Mouse (Mus musculus) cerebral cortex, adult 2 months (tissue): ENCODE measurements around the gene Yaf2.

ENCODE experiments used
- WGBS: fragments of 180-500 bp; shearing (Covaris S2); methylation state at CpG from one replicate; pipeline ENCODE4 v1.1.7; 2018; 5-methylcytosine and 5-hydroxymethylcytosine counted together

Gene Yaf2

GRCm38 (mm10) chr15:93336925-93337761 lies at the start of gene Yaf2:
Gene Yaf2 (minus strand): TSS chr15:93336935.
- under 1% methylated on average over 73 of the region's 73 CpGs for WGBS

DNA sequence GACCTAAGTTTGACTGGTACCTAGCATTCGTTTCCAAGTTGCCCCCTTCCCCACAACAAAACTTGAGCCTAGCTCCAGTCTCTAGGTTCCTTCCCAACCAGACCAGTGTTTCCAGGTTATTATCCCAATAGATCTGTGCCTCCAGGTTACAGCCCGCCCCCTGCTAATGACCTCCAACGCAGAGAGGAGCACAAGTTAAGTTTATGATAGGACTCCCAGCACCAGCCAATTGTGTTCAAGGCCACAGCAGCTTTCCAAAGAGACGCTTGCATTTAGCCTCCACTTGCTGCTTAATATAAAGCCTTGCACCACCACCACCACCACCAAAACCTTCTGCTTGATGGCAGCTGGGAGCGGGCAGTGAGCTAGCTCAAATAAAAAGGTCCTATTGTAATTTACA lies 44.6 kb upstream of the Yaf2 start:
- 79% methylated on average over 5 of the region's 5 CpGs for WGBS

DNA sequence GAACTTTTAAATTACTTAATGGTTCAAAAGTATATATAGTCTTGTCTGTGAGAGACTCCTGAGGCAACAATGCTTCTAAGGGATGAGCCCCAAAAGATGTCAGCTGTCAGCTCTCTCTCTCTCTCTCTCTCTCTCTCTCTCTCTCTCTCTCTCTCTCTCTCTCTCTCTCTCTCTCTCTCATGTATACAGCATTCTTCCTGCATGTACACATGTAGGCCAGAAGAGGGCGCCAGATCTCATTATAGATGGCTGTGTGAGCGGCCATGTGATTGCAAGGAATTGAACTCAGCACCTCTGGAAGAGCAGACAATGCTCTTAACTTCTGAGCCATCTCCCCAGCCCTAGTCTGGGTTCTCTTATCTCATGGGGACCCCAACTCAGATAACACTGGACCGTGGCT lies 42.4 kb upstream of the Yaf2 start:
- 81% methylated on average over 3 of the region's 3 CpGs for WGBS

- WGBS, result 90% methylated on average over 5 of the region's 5 CpGs
These were observed 39.0 kb upstream of the Yaf2 start for GRCm38 (mm10) chr15:93375696-93376095.

GRCm38 (mm10) chr15:93371838-93372237 lies 35.1 kb upstream of the Yaf2 start:
- WGBS, result 89% methylated on average over 2 of the region's 2 CpGs

- 67% methylated on average over 9 of the region's 9 CpGs for WGBS
These were observed 31.8 kb upstream of the Yaf2 start for GRCm38 (mm10) chr15:93368558-93368957.

DNA sequence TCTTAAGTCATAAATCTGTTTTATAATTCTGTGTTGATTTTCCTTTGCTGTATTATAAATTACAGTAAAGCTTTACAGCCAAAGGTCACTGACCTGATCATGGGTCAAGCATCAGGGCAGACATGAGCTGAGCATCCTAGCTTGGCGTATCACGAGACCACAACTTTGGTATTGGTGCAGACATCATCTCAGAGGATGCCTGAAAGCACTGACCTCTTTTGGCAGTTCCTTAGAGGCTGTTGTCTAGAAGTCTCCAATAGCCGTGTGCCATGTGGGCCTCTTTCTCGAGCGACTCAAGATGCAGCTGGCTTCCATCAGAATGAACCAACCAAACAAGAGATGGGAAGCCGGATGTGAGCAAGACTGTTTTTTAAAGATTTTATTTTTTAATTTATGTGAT lies 28.8 kb upstream of the Yaf2 start:
- 87% methylated on average over 6 of the region's 6 CpGs for WGBS

DNA sequence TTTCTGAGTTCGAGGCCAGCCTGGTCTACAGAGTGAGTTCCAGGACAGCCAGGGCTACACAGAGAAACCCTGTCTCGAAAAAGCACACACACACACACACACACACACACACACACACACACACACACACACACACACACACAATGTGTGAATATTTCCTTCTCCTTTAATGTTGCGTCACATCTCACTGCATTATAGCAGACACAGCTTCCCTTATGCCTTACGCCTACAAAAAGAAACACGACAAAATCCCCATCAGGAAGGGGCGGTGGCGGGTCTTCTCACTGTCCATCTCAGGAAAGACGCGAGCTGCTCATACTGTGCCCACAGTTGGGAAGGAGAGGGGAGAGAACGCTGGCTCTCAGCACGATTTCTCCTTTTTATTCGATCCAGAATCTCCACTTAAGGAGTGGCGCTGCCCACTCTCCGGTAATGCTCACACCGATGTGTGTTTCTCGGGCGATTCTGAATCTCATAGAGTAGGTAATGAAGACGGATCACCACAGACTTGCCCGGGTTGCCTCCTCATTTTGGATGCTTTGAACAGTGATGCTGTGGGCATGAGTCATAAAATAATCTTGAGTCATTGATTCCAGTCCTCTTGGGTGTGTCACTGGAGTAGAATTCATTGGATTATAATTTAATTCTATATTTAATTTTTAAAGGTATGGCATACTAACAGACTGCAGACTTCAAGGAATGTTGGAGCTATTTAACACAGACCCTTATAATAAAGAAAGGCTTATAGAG lies 21.8 kb upstream of the Yaf2 start:
- 86% methylated on average over 19 of the region's 19 CpGs for WGBS

DNA sequence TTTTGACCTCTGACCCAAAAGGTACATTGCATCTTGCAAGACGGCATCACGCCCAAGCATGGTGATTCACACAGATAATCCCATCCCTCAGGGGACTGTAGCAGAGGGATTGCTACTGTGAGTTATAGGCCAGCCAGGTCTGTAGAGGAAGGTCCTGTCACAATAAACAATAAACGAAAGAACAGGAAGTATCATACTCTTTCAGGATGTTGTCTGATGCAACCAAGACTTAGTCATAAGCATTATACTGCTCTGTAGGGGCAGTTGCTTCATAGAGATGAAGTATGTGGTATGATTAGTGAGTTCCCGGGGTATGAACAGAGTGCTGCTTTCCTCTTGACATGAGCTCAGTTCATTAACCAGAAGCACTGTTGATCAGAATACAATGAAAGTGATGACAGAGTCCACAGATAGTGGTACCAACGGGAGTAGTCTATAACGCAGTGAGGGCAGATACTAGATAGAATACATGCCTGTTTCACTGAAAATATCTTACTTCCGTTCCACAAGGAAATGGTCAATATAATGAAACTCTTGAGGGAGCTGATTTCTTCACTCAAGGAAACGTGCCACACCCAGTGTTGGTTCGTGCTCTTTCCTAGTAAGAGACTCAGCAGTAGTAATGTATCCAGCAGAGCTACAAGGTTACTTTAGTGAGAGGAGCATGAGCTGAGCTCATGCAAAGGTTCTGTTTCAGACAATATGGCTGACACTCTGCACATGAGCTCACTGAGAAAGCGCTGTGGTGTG lies 4.1 kb upstream of the Yaf2 start:
- 83% methylated on average over 10 of the region's 10 CpGs for WGBS

DNA sequence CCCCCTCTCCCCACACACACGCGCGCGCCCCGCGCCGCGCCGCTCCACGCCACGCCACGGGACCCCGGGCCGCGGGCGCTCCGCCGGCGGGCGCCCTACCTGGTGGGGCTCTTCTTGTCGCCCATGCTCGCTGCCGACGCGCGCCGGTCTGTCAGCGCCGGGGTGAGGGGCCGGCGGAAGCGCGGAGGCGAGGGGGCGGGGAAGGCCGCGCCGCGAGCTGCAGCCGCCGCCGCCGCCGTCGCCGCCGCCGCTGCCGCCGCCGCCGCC lies 144 bp downstream of the Yaf2 start:
- WGBS, result 3% methylated on average over 27 of the region's 52 CpGs

DNA sequence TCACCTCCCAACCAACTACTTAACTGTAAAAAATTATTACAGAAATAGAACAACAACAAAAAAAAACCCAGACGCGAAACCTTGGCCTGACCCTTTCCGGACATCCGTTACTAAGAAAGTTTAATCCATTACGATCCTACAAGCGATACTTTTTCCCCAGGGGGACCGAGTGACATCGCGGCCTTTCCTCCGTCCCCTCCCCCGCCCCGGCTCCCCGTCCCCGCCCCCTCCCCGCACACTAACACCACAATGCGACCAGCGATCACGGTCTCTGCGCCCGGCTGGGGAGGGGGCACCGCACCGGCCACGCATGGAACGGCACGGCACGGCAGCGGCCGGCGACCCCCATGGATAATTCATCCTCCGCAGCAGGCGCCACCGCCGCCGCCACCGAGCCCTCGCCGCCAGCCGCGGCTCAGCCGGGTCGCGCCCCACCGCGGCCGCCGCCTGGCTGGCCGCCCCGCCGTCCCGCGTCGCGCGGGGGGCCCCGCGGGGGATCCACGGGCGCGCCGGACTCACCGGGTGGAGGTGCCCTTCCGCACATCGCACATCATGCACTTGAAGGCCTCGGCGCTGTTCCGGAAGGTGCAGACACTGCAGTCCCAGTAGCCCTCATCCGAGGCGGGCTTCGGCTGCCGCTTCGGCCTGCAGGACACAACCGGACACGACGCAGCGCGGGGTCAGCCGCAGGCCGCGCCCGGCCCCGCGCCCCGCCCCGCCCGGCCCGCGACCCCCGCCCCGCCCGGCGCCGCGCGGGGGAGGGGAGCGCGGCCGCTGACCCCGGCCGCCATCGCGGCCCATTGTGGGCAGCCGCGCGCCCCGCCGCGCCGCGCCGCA lies 696 bp downstream of the Yaf2 start:
- WGBS, result under 1% methylated on average over 99 of the region's 110 CpGs

GRCm38 (mm10) chr15:93331256-93331655 lies 5.5 kb downstream of the Yaf2 start:
- WGBS, result 81% methylated on average over 11 of the region's 11 CpGs

DNA sequence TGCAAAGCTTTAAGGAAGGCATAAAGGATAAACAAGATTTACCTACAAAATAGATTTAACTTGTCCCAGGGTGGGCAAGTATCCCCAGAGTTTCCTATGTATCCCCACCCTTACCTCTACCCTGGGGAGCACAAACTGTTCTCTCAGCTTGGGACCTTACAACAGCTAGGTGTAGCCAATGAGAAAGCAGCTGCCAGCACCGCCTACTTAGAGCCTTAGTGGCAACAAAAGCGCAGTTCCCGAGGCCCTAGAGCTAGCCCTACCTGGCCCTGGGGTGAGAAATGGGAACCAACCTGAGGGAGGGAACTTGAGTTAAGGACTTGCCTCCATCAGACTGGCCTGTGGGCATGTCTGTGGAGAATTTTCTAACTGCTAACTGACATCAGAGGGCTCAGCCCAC lies 9.5 kb downstream of the Yaf2 start:
- 62% methylated on average over 3 of the region's 3 CpGs for WGBS

DNA sequence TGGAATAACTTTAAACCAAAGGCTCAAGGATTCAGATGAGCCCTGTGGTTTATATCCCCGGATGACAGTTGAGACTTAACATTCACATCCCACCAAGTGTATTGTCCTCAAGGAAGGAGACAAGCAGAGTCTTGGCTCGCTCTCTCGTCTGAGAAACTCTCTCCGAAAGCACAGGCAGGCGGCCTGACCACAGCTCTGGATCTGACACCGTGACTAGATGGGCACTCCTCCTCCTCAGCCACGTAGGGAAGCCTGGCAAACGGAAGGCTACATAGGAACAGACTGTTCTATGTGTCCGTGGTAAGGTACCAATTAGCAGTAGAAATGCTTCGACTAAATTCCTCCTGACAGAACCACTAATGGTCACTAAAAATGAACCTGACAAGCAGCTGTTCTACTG lies 10.1 kb downstream of the Yaf2 start:
- WGBS, result 39% methylated on average over 10 of the region's 10 CpGs

DNA sequence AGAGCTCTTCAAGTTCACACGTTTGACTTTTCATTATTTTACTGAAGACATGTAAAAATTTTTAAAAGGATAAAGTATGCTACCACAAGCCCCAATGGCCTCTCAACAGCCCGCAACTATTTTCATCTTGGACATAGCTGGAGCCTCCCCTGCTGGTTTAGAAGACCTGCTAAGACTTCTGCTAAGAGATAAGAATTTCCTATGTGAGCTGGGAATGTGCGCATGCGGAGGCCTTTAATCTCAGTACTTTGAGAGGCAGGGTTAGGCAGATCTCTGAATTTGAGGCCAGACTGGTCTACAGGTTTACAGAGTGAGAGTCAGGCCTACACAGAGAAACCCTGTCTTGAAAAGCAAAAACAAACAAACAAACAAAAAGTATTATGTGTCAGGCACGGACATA lies 11.4 kb downstream of the Yaf2 start:
- WGBS, result 70% methylated on average over 5 of the region's 5 CpGs

DNA sequence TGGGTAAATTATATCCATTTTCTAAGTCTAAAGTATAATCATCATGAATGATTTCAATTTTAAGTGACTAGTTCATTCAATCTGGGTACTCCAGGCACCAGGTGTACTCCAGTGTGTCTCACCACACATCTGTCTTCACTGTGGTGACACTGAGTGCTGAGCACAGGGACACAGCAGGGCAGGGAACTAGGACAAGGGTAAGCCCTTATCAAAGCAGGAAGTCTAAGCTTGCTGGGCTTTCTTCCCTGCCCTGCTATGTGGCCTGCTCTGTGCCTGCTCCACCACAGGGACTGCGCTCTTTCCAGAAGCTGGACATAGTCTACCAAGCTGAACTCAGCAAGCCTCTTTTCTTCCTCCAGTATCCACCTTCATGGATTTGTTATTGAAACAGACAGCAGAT lies 18.0 kb downstream of the Yaf2 start:
- 90% methylated on average over 1 of the region's 1 CpGs for WGBS

DNA sequence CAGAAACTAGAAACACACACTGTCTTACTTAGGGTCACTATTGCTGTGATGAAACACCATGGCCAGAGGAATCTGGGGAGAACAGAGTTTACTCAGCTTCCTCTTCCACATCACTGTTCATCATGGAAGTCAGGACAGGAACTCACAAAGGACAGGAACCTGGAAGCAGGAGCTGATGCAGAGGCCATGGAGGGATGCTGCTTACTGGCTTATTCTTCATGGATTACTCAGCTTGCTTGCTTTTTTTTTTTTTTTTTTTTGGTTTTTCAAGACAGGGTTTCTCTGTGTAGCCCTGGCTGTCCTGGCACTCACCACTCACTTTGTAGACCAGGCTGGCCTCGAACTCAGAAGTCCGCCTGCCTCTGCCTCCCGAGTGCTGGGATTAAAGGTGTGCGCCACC lies 26.4 kb downstream of the Yaf2 start:
- 96% methylated on average over 4 of the region's 4 CpGs for WGBS

DNA sequence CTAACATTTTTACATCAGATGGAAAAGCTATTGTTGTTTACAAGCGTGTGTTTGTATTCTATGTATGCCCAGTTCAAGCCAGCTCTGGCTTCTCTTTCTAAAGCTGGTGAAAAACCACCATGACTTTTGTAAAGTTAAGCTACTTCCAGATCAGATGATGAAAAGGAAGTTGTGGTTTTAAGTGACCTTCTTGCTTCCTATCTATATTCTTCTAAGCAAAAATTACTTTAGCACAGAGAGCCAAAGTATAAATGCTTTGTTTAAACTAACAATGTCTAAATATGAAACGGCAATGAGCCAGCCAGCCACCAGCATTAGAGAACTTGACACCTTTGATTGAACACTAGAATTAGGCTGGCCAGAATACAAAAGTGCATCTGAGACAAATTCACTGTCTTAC lies 38.5 kb downstream of the Yaf2 start:
- 79% methylated on average over 2 of the region's 2 CpGs for WGBS

- 80% methylated on average over 11 of the region's 11 CpGs for WGBS
These were observed 42.3 kb downstream of the Yaf2 start for GRCm38 (mm10) chr15:93294483-93294882.

DNA sequence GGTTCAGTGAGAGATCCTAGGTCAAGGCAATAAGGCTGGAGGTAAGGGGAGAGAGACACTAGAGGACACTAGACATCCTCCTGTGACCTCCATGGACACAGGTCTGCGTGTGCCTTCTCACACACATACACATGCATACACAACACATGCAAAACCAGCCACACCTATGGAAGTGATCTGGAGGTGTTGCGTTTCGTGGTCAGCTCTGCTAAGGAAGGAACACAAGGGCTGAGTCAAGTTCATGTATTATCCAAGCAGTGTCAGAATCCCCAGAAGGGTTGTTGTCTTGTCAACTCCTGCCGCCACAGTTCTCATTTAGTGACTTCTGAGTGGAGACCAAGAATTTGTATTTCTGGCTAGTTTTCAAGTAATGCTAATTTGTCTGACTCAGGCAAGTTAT lies 48.4 kb downstream of the Yaf2 start:
- 87% methylated on average over 4 of the region's 4 CpGs for WGBS

DNA sequence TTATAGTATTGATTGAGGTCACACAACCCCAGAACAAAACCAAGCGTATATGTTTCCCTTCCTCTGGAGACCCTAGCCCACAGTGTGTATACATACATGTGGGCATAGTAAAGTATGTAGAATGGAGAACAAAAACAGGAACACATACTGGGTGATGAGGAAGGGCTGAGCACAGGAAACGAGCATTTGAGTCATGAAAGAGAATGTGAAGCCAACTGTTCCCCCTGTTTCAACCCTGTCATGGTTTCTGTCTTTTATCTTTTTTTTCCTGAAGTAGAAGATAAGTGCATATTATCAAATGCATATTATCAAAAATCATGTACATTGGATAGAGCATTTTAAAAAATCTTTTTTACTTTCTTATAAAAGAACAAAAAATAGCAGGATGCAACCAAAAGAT lies 49.1 kb downstream of the Yaf2 start:
- WGBS, result 68% methylated on average over 2 of the region's 2 CpGs

- 77% methylated on average over 15 of the region's 15 CpGs for WGBS
These were observed 51.5 kb downstream of the Yaf2 start for GRCm38 (mm10) chr15:93285244-93285643.
